Mouse (Mus musculus) liver, postnatal 0 days (tissue): ENCODE data around the gene Bbx.

Experiments
- CTCF ChIP-seq: sonication (generic); IDR thresholded peaks from 2 replicates; pipeline ENCODE4 v1.5.1; 2016; ENCODE audit warnings: antibody characterized with exemption, low read depth
- EP300 ChIP-seq: IDR thresholded peaks from 2 replicates; pipeline ENCODE4 v1.6.1; 2016; ENCODE audit warnings: antibody characterized with exemption, low read depth, mild to moderate bottlenecking

DNA sequence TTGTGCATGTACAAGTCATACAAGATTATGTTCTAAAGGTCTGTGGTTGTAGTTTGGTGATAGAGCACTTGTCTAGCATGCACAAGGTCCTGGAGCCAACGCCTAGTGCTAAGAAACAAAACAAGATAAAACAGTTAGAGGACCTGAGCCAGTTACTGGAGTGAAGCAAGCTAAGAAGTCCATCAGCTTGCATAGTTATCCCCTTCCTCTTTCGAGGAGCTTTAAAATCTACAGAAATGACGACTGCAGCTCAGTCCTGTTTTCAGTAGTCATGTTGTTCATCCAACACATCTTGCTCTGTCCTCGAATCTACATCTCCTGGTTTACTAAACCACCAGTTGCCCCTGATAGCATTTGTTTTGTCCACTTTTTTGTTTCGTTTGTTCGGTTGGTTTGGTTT lies 45.4 kb upstream of the Bbx start:
- TF ChIP-seq CTCF (no peak), EP300 (no peak)
